Mouse (Mus musculus): Measurements from ENCODE around the gene Gm9970.
A peak's percentile ranks its signal among the peaks of the same experiment; 100 is the strongest.

Gene Gm9970

GRCm38 (mm10) chr5:31194486-31195485, 46.2 kb downstream of the Gm9970 start:
- DNase-seq, result no peak

- DNase-seq, result peak in 1 of 2 experiments; percentile 22
Observed at GRCm38 (mm10) chr5:31193631-31194281, 47.3 kb downstream of the Gm9970 start.

- peak; percentile 99 to 100 for DNase-seq
Observed at GRCm38 (mm10) chr5:31192939-31193630, 47.9 kb downstream of the Gm9970 start, which contains the start of the genes Snx17 and Eif2b4. Gene Snx17 (plus strand): TSS chr5:31193227. Gene Eif2b4 (minus strand): TSS chr5:31193430.

GRCm38 (mm10) chr5:31192045-31192938, 48.7 kb downstream of the Gm9970 start:
- no peak for DNase-seq
